Mouse (Mus musculus) central nervous system, embryonic 18 days (tissue): ENCODE data around the gene Bclaf3. TPM values are rescaled to one million over a fixed set of nuclear protein-coding genes. Genes with fewer than 3 reads are reported as not detected.

Experiments used
- polyA plus RNA-seq: library from polyadenylated mRNA; depleted of rRNA; stranded (reverse); fragments of >200 nt; gene quantifications from 2 replicates; pipeline ENCODE4 v1.2.3, GENCODE M21; 2012; rRNA removed

Gene Bclaf3
- 23.9 and 26.4 TPM in 2 replicates for polyA plus RNA-seq

DNA sequence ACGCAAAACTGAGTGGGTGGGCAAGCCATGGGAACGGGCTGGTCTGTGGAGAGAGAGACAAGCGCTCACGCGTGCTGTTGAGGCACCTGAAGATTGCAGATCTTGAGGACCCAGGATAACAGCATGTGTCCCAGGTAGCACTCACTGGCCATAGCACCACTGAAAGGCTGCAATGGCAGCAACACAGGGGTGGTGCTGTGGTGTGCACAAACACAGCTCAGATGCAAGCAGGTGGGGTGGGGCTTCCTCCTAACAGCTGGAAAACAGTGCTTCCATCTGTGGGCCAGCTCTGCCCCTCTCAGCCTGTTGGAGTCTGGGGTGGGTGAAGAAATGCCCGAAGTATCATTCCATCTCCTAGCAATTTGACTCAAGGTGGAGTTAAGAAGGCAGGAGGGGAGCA lies at the start of gene Bclaf3:
TSS of gene Bclaf3 (plus strand) at position 301 of the 400 bp plus-strand sequence.

DNA sequence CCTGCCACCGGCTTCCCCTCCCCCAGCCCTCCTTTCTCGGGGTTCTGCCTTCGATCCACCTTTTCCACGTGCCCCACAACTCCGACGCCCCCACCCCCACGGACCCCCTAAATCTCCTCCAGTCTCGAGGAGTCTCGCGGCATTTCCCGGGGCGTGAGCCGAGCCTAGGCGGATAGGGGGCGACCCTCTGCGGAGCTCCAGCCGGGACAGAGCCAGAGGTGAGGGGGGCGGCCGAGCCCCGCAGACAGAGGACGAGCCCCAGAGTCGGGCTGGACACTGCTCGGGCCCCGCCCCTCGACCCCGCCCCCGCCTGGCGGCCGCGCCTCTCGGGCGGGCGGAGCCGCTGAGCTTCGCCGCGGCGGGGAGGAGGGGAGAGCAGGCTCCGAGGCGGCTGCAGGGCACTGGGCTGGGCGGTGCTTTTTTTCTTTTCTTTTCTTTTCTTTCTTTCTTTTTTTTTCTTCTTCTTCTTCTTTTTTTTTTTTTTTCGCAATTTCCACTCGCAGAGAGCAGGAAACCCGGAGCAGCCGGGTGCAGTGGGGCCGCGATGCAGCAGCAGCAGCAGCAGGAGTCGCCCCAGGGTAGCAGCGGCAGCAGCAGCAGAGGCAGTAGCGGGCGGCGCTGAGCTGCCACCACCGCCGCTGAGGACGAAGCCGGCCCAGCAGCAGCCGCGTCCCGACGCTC lies 100.6 kb downstream of the Bclaf3 start, which contains the start of gene Sh3kbp1:
TSS of gene Sh3kbp1 (plus strand) at position 366 of the 681 bp plus-strand sequence.

Other genes starting within 250 kb of the Bclaf3 start
- 89.0 and 95.6 TPM in 2 replicates for gene Eif1ax, start 154.5 kb upstream of the Bclaf3 start, polyA plus RNA-seq
- 15.2 and 18.7 TPM in 2 replicates for gene Map7d2, start 112.1 kb upstream of the Bclaf3 start, polyA plus RNA-seq
- 41.8 and 42.1 TPM in 2 replicates for gene Sh3kbp1, start 100.6 kb downstream of the Bclaf3 start, polyA plus RNA-seq